ENCODE assay signal across 21 mouse cellular contexts in genomic region chr17:64753507-64753906, GRCm38 (mm10).
DNase-seq lines count a peak whose midpoint lies in the region; ATAC-seq and TF ChIP-seq lines count a peak whose summit lies in the region.
"Had no signal": no experiment of that assay in that cellular context is flagged by ENCODE, and none has a peak within 500 bp of the region (broad histone marks: within the 10 kb centered on the region; RNA-seq: fewer than 3 reads in every experiment).

No protein-coding gene starts in this region.

- TF ChIP-seq CTCF in gastrocnemius, adult 2 months (IDR thresholded peaks at IDR 0.05) = no peak

- no peak overlapping the region for H3K9ac ChIP-seq in midbrain, embryonic 14.5 days (replicated peaks; ENCODE audit: low read length)
- H3K9ac ChIP-seq: forebrain, embryonic 12.5 days; hindbrain, embryonic 14.5 days; kidney, embryonic 15.5 days; limb, embryonic 15.5 days; midbrain, embryonic 15.5 days had no signal

- no peaks in the 10 kb centered on the region for H3K9me3 ChIP-seq in midbrain, embryonic 14.5 days (ENCODE audit: control insufficient read depth, low read length)
- H3K9me3 ChIP-seq: forebrain, embryonic 12.5 days; kidney, embryonic 15.5 days; limb, embryonic 15.5 days; megakaryocyte, embryonic 14.5 days; midbrain, embryonic 15.5 days had no signal

- peak; percentile 37 for ATAC-seq in inflammation-experienced regulatory T-cells, adult 6 months
- no peak for ATAC-seq in midbrain, embryonic 14.5 days (ENCODE audit: low FRiP score, low TSS enrichment)
- ATAC-seq: intestine, embryonic 16.5 days; midbrain, embryonic 15.5 days had no signal

- no peak overlapping the region for H3K4me2 ChIP-seq in midbrain, embryonic 14.5 days (ENCODE audit: low read length)
- H3K4me2 ChIP-seq: forebrain, embryonic 12.5 days; heart, embryonic 11.5 days; hindbrain, embryonic 14.5 days; kidney, embryonic 15.5 days; limb, embryonic 15.5 days; midbrain, embryonic 15.5 days had no signal

- intact Hi-C loops in gastrocnemius, adult 2 months (cut with DNase I) = no loop called here
- intact Hi-C loops in heart, postnatal 25 days (cut with DNase I) = no loop called here

- no peak for DNase-seq in gastrocnemius, adult 2 months
- no peak for DNase-seq in gastrocnemius, postnatal 4 days (ENCODE audit: low spot score in 2 of 2)
- peak; percentile 27 for DNase-seq in lung, postnatal 36 days
- DNase-seq in lung, postnatal 4 days = no peak
- no peak for DNase-seq in cerebellum, adult 11-12 months
- no peak for DNase-seq in midbrain, embryonic 14.5 days
- no peak for DNase-seq in heart, postnatal 25 days (ENCODE audit: low spot score)
- DNase-seq: cerebellum, adult 9-10 months; gastrocnemius, postnatal 14 days; heart, postnatal 10 days; right cerebral cortex, postnatal 14 days had no signal

- no peaks in the 10 kb centered on the region for H3K27me3 ChIP-seq in midbrain, embryonic 14.5 days (ENCODE audit: control insufficient read depth, insufficient read depth, low read length)
- H3K27me3 ChIP-seq: forebrain, embryonic 12.5 days; kidney, embryonic 15.5 days; limb, embryonic 15.5 days; midbrain, embryonic 15.5 days had no signal

- H3K4me1 ChIP-seq in midbrain, embryonic 14.5 days (ENCODE audit: control insufficient read depth, insufficient read depth, low read length) = no peaks in the 10 kb centered on the region
- H3K4me1 ChIP-seq: forebrain, embryonic 12.5 days; limb, embryonic 15.5 days; midbrain, embryonic 15.5 days had no signal

- H3K27ac ChIP-seq in gastrocnemius, adult 2 months = peak overlapping the region; percentile 62
- no peak overlapping the region for H3K27ac ChIP-seq in midbrain, embryonic 14.5 days (replicated peaks; ENCODE audit: low read depth, low read length)
- H3K27ac ChIP-seq: forebrain, embryonic 12.5 days; hindbrain, embryonic 14.5 days; kidney, embryonic 15.5 days; limb, embryonic 15.5 days; midbrain, embryonic 15.5 days had no signal

- WGBS in midbrain, embryonic 14.5 days = 92% methylated on average over 6 of the region's 6 CpGs

- H3K4me3 ChIP-seq in gastrocnemius, adult 2 months = no peak overlapping the region
- H3K4me3 ChIP-seq in midbrain, embryonic 14.5 days (replicated peaks; ENCODE audit: low read depth, low read length) = no peak overlapping the region
- H3K4me3 ChIP-seq: forebrain, embryonic 12.5 days; kidney, embryonic 15.5 days; limb, embryonic 15.5 days; midbrain, embryonic 15.5 days; myocyte had no signal

- peaks cover 10% of the 10 kb centered on the region; the same call in 1 of the 2 replicates for H3K36me3 ChIP-seq in midbrain, embryonic 14.5 days (ENCODE audit: control insufficient read depth, insufficient read depth, low read length)
